Mouse (Mus musculus): Measurements from ENCODE around the gene Spata18. TPM values are rescaled to one million over a fixed set of nuclear protein-coding genes. Genes with fewer than 3 reads are reported as not detected.
A peak's percentile ranks its signal among the peaks of the same experiment; 100 is the strongest.

The Spata18 gene
- total and polyA plus RNA-seq, 3 experiments = not detected

DNA sequence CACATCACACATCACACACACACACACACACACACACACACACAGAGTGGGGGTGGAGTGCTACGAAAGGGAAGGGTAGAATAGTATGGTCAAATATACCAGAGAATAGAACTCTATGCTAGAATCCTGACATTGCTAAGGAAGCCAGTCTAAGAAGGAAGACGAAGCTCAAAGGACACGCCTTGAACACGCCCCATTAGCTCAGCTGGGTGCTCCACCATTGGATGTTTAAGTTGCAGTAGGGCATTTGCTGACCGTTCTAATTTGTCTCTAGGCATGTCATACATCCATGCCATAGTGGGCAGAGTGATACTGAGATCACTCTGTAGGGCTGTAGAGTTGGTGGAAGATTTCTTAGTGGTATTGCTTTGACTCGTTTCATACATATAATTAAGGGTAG lies 32.0 kb downstream of the Spata18 start:
- H3K36me3 ChIP-seq (ENCODE audit: control insufficient read depth in 1 of 2, insufficient read depth in 2 of 2, low read length in 2 of 2) = 0 out of 4 replicates have a peak, but pooled peaks cover 0 to 3% of the 10 kb centered on the region in 2 experiments
- H3K9me3 ChIP-seq (replicated peaks; ENCODE audit: insufficient read depth, low read length) = no peaks in the 10 kb centered on the region
- TF ChIP-seq UBTF (IDR thresholded peaks at IDR 0.05; ENCODE audit: borderline replicate concordance, insufficient read depth, low read depth, low read length) = no peak
- no peak for TF ChIP-seq MAX (IDR thresholded peaks at IDR 0.05; ENCODE audit: low read length)
- TF ChIP-seq SMC3 (IDR thresholded peaks at IDR 0.05; ENCODE audit: low read depth, low read length) = no peak
- no peak for TF ChIP-seq MYC (IDR thresholded peaks at IDR 0.05; ENCODE audit: low read depth, low read length)
- no peak for TF ChIP-seq ZNF384 (IDR thresholded peaks at IDR 0.05; ENCODE audit: low read depth, low read length)
- TF ChIP-seq ZKSCAN1 (IDR thresholded peaks at IDR 0.05; ENCODE audit: low read depth, low read length) = no peak
- no peak for TF ChIP-seq NRF1 (IDR thresholded peaks at IDR 0.05; ENCODE audit: insufficient read depth, low read depth, low read length, poor library complexity, severe bottlenecking)
- no peak for TF ChIP-seq MAFK (IDR thresholded peaks at IDR 0.05; ENCODE audit: borderline replicate concordance, low read depth, low read length)
- TF ChIP-seq USF1 (IDR thresholded peaks at IDR 0.05; ENCODE audit: low read depth, low read length) = no peak
- TF ChIP-seq GABPA (IDR thresholded peaks at IDR 0.05; ENCODE audit: low read depth, low read length) = no peak
- no peak for TF ChIP-seq ZMIZ1 (IDR thresholded peaks at IDR 0.05; ENCODE audit: low read depth, low read length)
- no peak for TF ChIP-seq BHLHE40 (IDR thresholded peaks at IDR 0.05; ENCODE audit: borderline replicate concordance, low read depth, low read length)
- no peak for TF ChIP-seq NELFE (IDR thresholded peaks at IDR 0.05; ENCODE audit: low read depth, low read length)
- no peak for TF ChIP-seq KAT2A (conservative IDR thresholded peaks at IDR 0.05; ENCODE audit: low read depth, low read length)
- peak; percentile 35 for DNase-seq (ENCODE audit: low read depth, low spot score)
- H3K79me2 ChIP-seq (ENCODE audit: control insufficient read depth, insufficient read depth, low read length, poor library complexity) = no peaks in the 10 kb centered on the region
- H3K9ac ChIP-seq (ENCODE audit: control insufficient read depth, low read depth, low read length, poor library complexity, severe bottlenecking) = no peak overlapping the region
- H3K4me1 ChIP-seq (ENCODE audit: control insufficient read depth in 1 of 2, insufficient read depth in 2 of 2, low read length in 2 of 2) = peaks cover 2 to 3% of the 10 kb centered on the region in 2 experiments; a peak in 2 of 4 replicates
- no peak overlapping the region for H3K4me3 ChIP-seq (ENCODE audit: control insufficient read depth in 1 of 2, insufficient read depth in 1 of 2, low read depth in 2 of 2, low read length in 2 of 2)
- no peak overlapping the region for H3K27ac ChIP-seq (ENCODE audit: control insufficient read depth, low read depth, low read length)
- peaks cover 9 to 11% of the 10 kb centered on the region in 2 experiments for H3K27me3 ChIP-seq (ENCODE audit: control insufficient read depth in 1 of 2, insufficient read depth in 2 of 2, low read length in 2 of 2)

DNA sequence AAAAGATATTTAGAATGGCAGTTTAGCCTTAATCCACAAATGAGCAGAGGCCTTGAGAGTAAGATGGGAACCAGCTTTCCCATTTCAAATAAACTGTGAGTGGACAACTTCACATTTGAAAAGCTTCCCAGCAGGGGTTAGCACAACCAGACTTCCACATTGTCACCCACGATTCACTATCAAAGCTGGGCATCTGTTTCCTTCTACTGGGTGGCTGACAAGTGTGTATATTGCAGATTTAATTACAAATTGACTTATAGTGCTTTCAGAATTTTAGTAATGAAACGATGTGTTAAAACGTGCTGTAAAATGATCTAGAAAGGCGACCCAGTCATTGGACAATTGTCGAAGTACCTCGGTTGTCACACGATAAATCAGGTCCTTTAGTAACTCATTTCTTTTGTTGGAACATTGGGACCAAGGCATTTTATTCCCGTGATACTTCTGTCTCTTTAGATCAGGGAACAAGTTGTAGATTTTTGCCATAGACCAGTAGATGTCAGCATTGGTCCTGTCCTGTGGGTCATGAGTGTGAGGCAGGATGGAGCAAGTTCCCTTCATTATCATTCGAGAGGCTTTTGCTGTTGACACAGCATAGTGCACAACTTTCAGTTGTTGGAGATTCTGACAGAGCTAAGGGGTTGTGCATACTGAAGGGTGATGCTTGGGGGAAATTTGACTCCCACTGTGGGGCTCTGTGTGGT lies 32.7 kb downstream of the Spata18 start:
- Histone ChIP-seq H3K4me3 (ENCODE audit: control insufficient read depth in 1 of 2, insufficient read depth in 1 of 2, low read depth in 2 of 2, low read length in 2 of 2) (no peak overlapping the region), H3K4me1 (ENCODE audit: control insufficient read depth in 1 of 2, insufficient read depth in 2 of 2, low read length in 2 of 2) (peaks cover 2 to 3% of the 10 kb centered on the region in 2 experiments; a peak in 2 of 4 replicates), H3K9ac (ENCODE audit: control insufficient read depth, low read depth, low read length, poor library complexity, severe bottlenecking) (no peak overlapping the region), H3K36me3 (ENCODE audit: control insufficient read depth in 1 of 2, insufficient read depth in 2 of 2, low read length in 2 of 2) (0 out of 4 replicates have a peak, but pooled peaks cover 0 to 3% of the 10 kb centered on the region in 2 experiments), H3K9me3 (replicated peaks; ENCODE audit: insufficient read depth, low read length) (no peaks in the 10 kb centered on the region), H3K27ac (ENCODE audit: control insufficient read depth, low read depth, low read length) (no peak overlapping the region), H3K27me3 (ENCODE audit: control insufficient read depth in 1 of 2, insufficient read depth in 2 of 2, low read length in 2 of 2) (peaks cover 7 to 8% of the 10 kb centered on the region in 2 experiments), H3K79me2 (ENCODE audit: control insufficient read depth, insufficient read depth, low read length, poor library complexity) (no peaks in the 10 kb centered on the region)
- peak; percentile 52 for DNase-seq (ENCODE audit: low read depth, low spot score)
- TF ChIP-seq POLR2A (IDR thresholded peaks at IDR 0.05; ENCODE audit: control insufficient read depth in 1 of 2, insufficient read depth in 1 of 2, low read depth in 1 of 2, low read length in 2 of 2, poor library complexity in 1 of 2) (no peak), GABPA (IDR thresholded peaks at IDR 0.05; ENCODE audit: low read depth, low read length) (no peak), HCFC1 (IDR thresholded peaks at IDR 0.05; ENCODE audit: low read depth, low read length) (no peak), JUND (IDR thresholded peaks at IDR 0.05; ENCODE audit: low read depth, low read length) (no peak), CTCF (IDR thresholded peaks at IDR 0.05 in 2 of 3, conservative IDR thresholded peaks at IDR 0.05 in 1 of 3; ENCODE audit: control insufficient read depth in 1 of 3, insufficient read depth in 1 of 3, low read depth in 2 of 3, low read length in 3 of 3, poor library complexity in 1 of 3, severe bottlenecking in 1 of 3) (peak; percentile 11 to 44 (median 38); a peak in 3 of 6 replicates), ZNF384 (IDR thresholded peaks at IDR 0.05; ENCODE audit: low read depth, low read length) (no peak), MAZ (IDR thresholded peaks at IDR 0.05; ENCODE audit: low read depth, low read length) (no peak), POLR2AphosphoS2 (IDR thresholded peaks at IDR 0.05; ENCODE audit: low read length) (no peak), MYC (IDR thresholded peaks at IDR 0.05; ENCODE audit: low read depth, low read length) (no peak), USF1 (IDR thresholded peaks at IDR 0.05; ENCODE audit: low read depth, low read length) (no peak), SMC3 (IDR thresholded peaks at IDR 0.05; ENCODE audit: low read depth, low read length) (peak; percentile 19; the same call in 1 of the 2 replicates), USF2 (IDR thresholded peaks at IDR 0.05; ENCODE audit: borderline replicate concordance in 1 of 2, insufficient read depth in 1 of 2, low read depth in 1 of 2, low read length in 2 of 2) (no peak), MAFK (IDR thresholded peaks at IDR 0.05; ENCODE audit: borderline replicate concordance, low read depth, low read length) (no peak), CHD1 (IDR thresholded peaks at IDR 0.05; ENCODE audit: low read depth, low read length) (no peak), SIN3A (IDR thresholded peaks at IDR 0.05; ENCODE audit: low read length) (no peak), ELF1 (IDR thresholded peaks at IDR 0.05; ENCODE audit: low read depth, low read length) (no peak), ETS1 (IDR thresholded peaks at IDR 0.05; ENCODE audit: low read depth, low read length) (no peak), POLR2AphosphoS5 (IDR thresholded peaks at IDR 0.05; ENCODE audit: borderline replicate concordance, low read depth, low read length) (no peak), NELFE (IDR thresholded peaks at IDR 0.05; ENCODE audit: low read depth, low read length) (no peak), NRF1 (IDR thresholded peaks at IDR 0.05; ENCODE audit: insufficient read depth, low read depth, low read length, poor library complexity, severe bottlenecking) (no peak), MYB (IDR thresholded peaks at IDR 0.05; ENCODE audit: low read depth, low read length) (no peak), MEF2A (IDR thresholded peaks at IDR 0.05; ENCODE audit: extremely low read depth, insufficient replicate concordance, low read depth, low read length, poor library complexity, severe bottlenecking) (no peak)

Measured in MEL (cell line).